Mouse (Mus musculus) large intestine, adult 2 months (tissue): ENCODE results near the gene Arhgap24. TPM values are rescaled to one million over a fixed set of nuclear protein-coding genes. Genes with fewer than 3 reads are reported as not detected.

Experiments used
- DNase-seq: peaks from one replicate; pipeline ENCODE4 v3.0.0-alpha.2; 2012; ENCODE audit warnings: low read depth, low spot score
- WGBS: fragments of 180-500 bp; shearing (Covaris S2); methylation state at CpG from one replicate; pipeline ENCODE4 v1.1.7; 2018; 5-methylcytosine and 5-hydroxymethylcytosine counted together
- polyA plus RNA-seq: library from polyadenylated mRNA; depleted of rRNA; stranded (reverse); fragments of >200 nt; gene quantifications from 2 replicates; pipeline ENCODE4 v1.2.3, GENCODE M21; 2012

Arhgap24 gene
- polyA plus RNA-seq, 1 experiment, result 3.4 TPM

DNA sequence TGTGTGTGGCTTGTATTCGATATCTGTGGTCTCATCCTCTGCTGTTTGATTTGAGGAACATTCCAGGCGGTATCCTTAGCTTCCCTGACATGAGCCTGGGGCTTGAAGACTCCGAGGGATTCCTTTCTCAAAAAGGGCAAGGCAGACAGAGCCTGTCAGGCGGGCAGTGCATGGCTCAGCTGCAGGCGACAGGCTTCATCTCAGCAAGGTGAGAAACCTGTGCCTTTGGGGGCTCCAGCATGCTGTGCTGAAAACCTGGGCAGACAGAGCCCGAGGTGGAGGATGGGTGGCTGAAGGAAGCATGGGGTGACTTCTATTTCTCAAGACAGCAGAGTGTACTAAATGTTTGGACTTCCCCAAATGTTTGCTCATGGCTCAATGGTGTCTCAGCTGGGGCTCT, 13.6 kb downstream of the Arhgap24 start:
- DNase-seq, result no peak
- WGBS, result 70% methylated on average over 6 of the region's 6 CpGs

DNA sequence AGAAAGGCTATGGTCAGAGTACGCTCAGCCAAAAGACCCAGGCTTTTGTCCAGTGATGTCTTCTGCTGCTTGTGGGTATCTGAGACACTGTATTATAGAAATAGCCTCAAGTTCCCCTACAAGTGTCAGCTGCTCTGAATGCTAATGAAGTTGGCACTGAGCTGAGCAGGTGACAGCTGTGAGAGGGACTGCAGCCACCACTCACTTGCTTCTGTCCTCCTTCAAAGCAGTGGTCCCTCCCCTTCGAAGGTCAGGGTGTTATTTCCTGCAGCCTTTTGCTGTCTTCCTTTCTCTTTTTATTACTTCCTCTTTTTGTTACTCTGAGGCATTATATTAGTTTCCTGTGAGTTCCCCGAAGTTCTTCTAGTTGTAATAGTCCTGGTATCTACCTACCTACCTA, 16.0 kb downstream of the Arhgap24 start:
- DNase-seq, result no peak
- 48% methylated on average over 3 of the region's 3 CpGs for WGBS

GRCm38 (mm10) chr5:102498747-102499146, 17.6 kb downstream of the Arhgap24 start:
- WGBS, result 81% methylated on average over 5 of the region's 5 CpGs
- no peak for DNase-seq

GRCm38 (mm10) chr5:102502333-102502732, 21.1 kb downstream of the Arhgap24 start:
- 85% methylated on average over 2 of the region's 2 CpGs for WGBS
- no peak for DNase-seq

- no peak for DNase-seq
- 66% methylated on average over 3 of the region's 3 CpGs for WGBS
Observed at GRCm38 (mm10) chr5:102503066-102503465, 21.9 kb downstream of the Arhgap24 start.

DNA sequence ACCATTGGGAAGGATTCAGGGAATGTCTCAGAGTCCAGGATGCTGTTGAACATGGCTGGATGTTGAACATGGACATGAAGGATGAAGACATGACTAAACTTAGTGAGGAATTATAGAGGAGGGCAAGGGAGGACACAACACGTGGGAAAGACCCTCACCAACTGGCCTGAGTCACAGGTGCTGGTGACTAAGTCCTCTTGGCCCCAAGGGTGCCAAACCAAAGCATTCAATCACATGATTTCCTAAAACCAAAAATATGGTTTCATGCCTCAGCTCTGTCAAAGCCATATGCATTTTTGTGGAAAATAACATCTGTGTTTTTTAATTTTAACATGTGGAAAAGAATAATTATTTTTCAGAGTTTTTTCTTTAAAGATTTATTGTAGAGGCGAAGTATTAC, 22.7 kb downstream of the Arhgap24 start:
- DNase-seq, result no peak
- 70% methylated on average over 2 of the region's 2 CpGs for WGBS

DNA sequence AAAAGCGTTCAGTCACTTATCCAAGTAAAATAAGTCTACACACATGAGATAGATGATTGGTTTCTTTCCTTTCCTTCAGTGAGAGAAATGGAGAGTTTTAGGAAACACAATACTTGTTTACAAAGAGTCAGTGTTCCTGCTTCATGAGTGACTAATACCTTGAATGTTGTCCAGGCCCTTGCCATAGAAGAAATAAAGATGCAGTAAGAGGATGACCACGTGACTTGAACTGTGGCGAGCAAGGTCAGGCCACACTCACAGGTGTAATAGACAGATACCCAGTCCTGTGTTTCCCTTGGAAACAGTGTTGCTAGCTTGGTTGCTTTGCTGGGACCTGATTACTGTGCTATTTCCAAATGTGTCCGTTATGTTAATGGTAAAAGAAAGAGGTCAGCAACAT, 23.4 kb downstream of the Arhgap24 start:
- WGBS, result 74% methylated on average over 4 of the region's 4 CpGs
- no peak for DNase-seq

DNA sequence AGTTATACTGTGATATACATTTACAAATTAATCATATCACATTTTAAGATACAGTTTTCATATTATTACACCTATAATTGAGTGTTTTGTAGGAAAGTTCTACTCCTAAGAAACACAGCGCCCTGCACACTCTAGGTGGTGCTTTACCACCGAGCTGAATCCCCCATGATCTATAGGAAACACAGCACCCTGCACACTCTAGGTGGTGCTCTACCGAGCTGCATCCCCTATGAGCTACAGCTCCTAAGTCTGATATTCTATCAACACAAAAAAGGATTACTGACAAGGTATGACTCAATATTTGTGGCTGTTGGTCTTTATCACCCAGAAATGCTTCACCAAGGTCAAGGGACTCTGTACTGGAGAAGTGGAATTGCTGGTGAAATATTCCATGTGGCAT, 27.0 kb downstream of the Arhgap24 start:
- WGBS, result 67% methylated on average over 3 of the region's 3 CpGs
- no peak for DNase-seq

DNA sequence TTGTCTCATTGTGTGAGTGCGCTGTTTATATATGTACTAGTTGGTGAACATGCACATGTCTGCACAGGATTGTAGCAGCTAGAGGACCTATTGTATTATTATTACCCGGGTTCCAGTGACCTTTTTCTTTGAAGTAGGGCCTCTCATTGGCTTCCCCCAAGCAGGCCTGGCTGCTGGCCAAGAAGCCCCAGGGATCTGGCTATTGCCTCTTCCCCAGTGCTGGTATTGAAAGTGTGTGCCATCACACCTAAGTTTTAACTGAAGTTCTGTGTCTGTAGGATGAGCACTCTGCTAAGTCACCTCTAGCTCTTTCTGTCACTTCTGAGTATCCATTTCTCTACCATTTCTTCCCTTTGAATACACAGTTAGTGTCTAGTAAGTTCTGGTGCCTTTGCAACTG, 28.2 kb downstream of the Arhgap24 start:
- WGBS, result 57% methylated on average over 2 of the region's 2 CpGs
- DNase-seq, result no peak

- 85% methylated on average over 4 of the region's 4 CpGs for WGBS
- DNase-seq, result no peak
Observed at GRCm38 (mm10) chr5:102511651-102512050, 30.5 kb downstream of the Arhgap24 start.

DNA sequence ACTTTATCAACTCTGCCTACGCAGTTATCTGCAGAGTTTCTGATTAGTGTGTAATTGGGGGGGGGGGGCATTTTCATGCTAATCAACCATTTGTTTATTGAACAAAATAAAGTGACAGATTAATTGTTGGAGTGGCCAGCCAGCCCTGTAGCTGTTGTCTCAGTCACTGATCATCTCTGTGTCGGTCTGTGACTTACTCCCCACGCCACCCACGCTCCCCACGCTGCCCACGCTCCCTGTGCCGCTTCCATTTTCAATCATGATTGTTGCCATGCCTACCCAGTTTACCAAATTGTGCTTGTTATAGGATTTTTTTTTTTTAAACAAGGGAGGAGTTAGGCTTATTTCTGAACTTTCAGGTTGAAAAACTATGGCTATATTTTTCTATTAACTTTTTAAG, 34.3 kb downstream of the Arhgap24 start:
- no peak for DNase-seq
- 87% methylated on average over 7 of the region's 7 CpGs for WGBS

- 64% methylated on average over 1 of the region's 1 CpGs for WGBS
Observed at GRCm38 (mm10) chr5:102520506-102520905, 39.3 kb downstream of the Arhgap24 start.

DNA sequence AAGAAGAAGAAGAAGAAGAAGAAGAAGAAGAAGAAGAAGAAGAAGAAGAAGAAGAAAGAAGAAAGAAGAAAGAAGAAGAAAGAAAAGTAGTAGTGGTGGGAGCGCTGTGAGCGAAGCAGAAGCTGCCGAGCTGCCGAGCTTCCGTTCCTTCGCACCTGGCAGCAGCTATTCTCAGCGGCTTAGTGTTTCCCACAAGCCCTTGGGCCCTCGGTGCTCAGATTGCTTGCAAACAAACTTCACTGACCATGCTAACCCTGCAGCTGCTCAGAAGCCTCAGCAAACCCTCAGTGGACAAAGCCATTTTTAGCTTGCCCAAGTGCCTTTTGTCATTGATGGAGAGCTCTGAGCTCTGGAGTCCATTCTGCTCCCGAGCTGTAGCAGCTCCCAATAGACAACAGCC, 54.1 kb downstream of the Arhgap24 start:
- DNase-seq, result no peak
- 88% methylated on average over 9 of the region's 9 CpGs for WGBS

More at GRCm38 (mm10) chr5:102520506-102520905, 39.3 kb downstream of the Arhgap24 start:
- no peak for DNase-seq

- no peak for DNase-seq
- 74% methylated on average over 3 of the region's 3 CpGs for WGBS
Observed at GRCm38 (mm10) chr5:102537819-102538218, 56.6 kb downstream of the Arhgap24 start.

DNA sequence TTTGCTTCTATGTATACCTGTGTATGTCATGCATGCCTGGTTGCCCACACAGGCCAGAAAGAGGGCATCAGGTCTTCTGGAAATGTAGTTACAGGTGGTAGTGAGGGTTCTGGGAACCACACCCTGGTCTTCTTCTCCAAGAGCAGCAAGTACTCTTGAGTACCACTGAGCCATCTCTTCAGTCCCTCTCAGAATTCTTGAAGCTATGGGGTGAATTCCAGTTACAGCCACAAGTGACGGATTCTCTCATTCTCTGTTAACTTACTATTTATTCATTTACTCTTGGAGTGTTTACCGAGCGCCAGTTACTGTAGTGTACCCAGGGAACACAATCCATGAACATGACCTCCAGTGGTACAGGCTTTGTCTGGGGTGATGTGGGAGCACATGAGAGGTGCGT, 65.1 kb downstream of the Arhgap24 start:
- WGBS, result 93% methylated on average over 4 of the region's 4 CpGs
- DNase-seq, result no peak

DNA sequence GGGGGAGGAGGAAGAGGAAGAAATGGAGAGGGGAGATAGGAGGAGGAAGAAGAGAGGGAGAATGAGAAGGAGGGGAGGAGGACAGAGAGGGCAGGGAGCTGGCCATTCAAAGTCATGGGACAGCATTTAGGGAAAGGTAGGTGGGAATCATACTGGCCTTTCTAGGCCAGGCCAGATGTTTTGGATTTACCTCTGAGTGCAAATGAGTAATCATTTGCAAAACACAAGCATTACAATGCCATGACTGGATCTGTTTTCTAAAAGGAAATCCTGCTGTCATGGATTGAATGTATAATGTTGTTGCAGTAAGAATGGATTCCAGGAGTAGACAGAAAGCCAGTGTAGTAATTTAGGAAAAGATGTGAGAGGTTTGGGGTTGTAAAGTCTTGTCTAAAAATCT, 66.6 kb downstream of the Arhgap24 start:
- no peak for DNase-seq

DNA sequence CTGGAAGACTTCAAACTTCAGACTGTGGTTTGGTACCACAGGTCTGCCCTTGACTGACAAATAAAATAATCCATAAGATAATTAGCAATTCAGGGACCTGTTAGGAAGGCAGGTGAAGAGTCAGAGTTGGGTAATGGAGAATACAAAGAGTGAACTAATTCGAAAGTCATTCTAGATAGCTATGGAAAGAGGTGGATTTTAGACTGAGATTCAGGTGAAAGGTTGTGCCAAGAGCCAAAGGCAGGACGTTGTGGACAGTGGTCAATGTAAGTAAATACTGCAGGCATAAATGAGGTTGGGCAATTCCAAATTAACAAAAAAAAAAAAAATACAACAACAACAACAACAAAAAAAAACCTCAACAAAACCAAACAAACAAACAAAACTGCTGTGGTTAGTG, 67.2 kb downstream of the Arhgap24 start:
- no peak for DNase-seq

GRCm38 (mm10) chr5:102550211-102550610, 69.0 kb downstream of the Arhgap24 start:
- 72% methylated on average over 3 of the region's 3 CpGs for WGBS
- no peak for DNase-seq

More for the DNA sequence above, 67.2 kb downstream of the Arhgap24 start:
- WGBS, result 49% methylated on average over 2 of the region's 2 CpGs

DNA sequence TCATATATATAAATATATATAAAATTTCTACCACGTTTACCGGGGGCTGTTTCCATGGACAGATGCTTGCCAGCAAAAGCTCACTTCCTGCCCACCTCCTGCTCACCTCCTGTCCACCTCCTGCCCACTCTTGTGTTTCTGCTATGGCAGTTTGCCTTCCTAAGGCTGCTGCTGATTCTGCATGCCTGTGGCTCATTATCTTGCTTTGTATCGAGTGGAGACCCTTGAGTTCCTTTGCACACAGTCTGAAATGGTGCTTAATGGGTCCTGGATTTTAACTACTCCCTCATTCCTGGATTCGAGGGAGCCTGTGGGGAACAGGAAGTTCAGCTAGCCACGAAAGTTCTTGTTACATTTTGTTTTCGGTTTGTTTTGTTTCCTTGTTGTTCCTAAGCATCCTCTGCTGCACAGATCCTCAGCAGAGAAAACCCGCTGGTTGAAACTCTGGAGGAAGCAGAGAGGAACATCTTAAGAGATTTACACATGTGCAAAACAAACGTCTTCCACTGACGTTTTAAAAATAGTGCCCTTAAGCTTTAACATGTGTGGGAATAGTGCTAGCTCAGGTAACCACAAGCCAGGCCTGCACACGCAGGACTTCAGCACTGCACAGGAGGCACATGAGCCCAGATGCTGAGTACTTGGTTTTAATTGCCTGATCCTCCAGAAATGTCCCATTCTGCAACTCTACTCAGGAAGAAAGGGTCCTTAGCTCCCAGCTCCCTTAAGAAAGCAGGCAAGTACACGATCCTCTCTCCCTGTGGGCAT, 69.9 kb downstream of the Arhgap24 start:
- WGBS, result 49% methylated on average over 11 of the region's 11 CpGs
- DNase-seq, result no peak

DNA sequence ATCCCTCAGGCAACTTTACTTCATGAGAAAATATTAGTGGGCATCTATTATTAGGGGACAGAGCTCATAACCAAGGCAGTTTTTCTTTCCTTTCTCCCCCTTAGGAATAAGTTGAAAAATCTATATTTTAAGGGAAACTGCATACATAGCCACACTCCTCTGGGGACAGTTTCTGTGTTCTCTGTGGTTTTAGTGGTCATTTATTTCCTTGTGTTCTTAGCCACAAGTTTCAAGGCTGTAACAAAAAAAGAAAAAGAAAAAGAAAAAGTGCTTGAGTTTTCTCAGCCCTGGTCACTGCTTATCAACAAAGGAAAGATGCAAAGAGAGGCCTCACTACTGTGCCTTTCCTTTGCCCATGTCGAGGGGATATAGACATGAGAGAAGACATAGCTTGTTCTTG, 71.3 kb downstream of the Arhgap24 start:
- WGBS, result 69% methylated on average over 1 of the region's 1 CpGs
- DNase-seq, result no peak

- no peak for DNase-seq
- WGBS, result 93% methylated on average over 4 of the region's 4 CpGs
Observed at GRCm38 (mm10) chr5:102555958-102556357, 74.8 kb downstream of the Arhgap24 start.

DNA sequence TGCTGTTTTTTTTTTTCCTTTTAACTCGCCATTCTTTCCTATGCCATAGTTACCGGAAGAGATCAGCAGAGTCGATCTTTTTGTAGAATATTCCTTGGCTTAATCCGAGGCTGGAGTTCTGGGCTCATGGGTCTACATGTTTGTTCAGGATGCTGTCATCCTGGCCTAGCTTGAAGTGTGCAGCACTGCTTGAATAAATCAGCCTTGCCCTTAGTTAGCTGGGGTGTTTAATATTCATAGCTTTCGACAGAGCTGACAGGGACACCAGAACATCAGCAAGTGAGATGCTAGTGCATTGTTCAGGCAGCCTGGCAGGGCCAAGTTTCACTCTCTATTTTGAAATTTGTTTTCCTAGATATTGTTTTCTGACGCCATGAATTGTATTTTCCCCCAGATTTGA, 79.1 kb downstream of the Arhgap24 start:
- DNase-seq, result no peak
- 85% methylated on average over 6 of the region's 6 CpGs for WGBS
